ENCODE assay signal across 8 mouse cellular contexts in genomic region chrX:23692722-23693442, GRCm38 (mm10). TPM values are rescaled to one million over a fixed set of nuclear protein-coding genes. Genes with fewer than 3 reads are reported as not detected.
DNase-seq lines count a peak whose midpoint lies in the region; ATAC-seq lines count a peak whose summit lies in the region.

Gene Wdr44 (plus strand): TSS chrX:23693051.

- no peaks in the 10 kb centered on the region for H3K27me3 ChIP-seq in hindbrain, embryonic 11.5 days (ENCODE audit: control insufficient read depth, insufficient read depth, low read length)

- H3K4me1 ChIP-seq in hindbrain, embryonic 11.5 days (replicated peaks; ENCODE audit: control insufficient read depth, insufficient read depth, low read length) = no peaks in the 10 kb centered on the region

- DNase-seq in Muller cell, postnatal 12 days (ENCODE audit: inconsistent ontology term) = peak; percentile 96
- peak; percentile 94 for DNase-seq in cerebellum, adult 9-11 months
- DNase-seq in frontal cortex, adult 2 months (ENCODE audit: extremely low spot score in 1 of 2, low spot score in 1 of 2) = peak; percentile 88 to 94
- DNase-seq in hindbrain, embryonic 11.5 days (ENCODE audit: low spot score) = peak; percentile 87
- peak; percentile 87 to 93 for DNase-seq in layer of hippocampus, postnatal 10 days (ENCODE audit: low spot score in 2 of 2)
- peak; percentile 96 for DNase-seq in lung, postnatal 10 days
- DNase-seq in ovary, postnatal 36 days (ENCODE audit: low spot score) = peak; percentile 93
- DNase-seq in thymus, postnatal 25 days = peak; percentile 95

- peak within 1 kb of the TSS; percentile 50 for H3K4me3 ChIP-seq in hindbrain, embryonic 11.5 days (ENCODE audit: low read depth, low read length)

- ATAC-seq in hindbrain, embryonic 11.5 days (ENCODE audit: low FRiP score) = peak; percentile 100

- H3K4me2 ChIP-seq in hindbrain, embryonic 11.5 days (replicated peaks; ENCODE audit: low read depth, low read length) = peak within 1 kb of the TSS; percentile 45

- 8% methylated on average over 51 of the region's 51 CpGs for WGBS in hindbrain, embryonic 11.5 days

- no peaks in the 10 kb centered on the region for H3K9me3 ChIP-seq in hindbrain, embryonic 11.5 days (ENCODE audit: control insufficient read depth, low read length)

- peak within 1 kb of the TSS; percentile 59 for H3K9ac ChIP-seq in hindbrain, embryonic 11.5 days (ENCODE audit: low read depth, low read length)

- no peaks in the 10 kb centered on the region for H3K36me3 ChIP-seq in hindbrain, embryonic 11.5 days (ENCODE audit: control insufficient read depth, insufficient read depth, low read length)

- peak within 1 kb of the TSS; percentile 47; the same call in 1 of the 2 replicates for H3K27ac ChIP-seq in hindbrain, embryonic 11.5 days (ENCODE audit: low read depth, low read length)

RNA-seq across cellular contexts. Expression of gene Wdr44, which starts in this region (rescaled TPM):
- polyA plus RNA-seq in frontal cortex, adult 2 months (2012; rRNA removed) = 8.5 and 10.1 TPM in 2 replicates
- polyA plus RNA-seq in hindbrain, embryonic 11.5 days (2014; fragmentation: Nextera tagmentation; extraction: Ambion mirVana) = 6.4 and 10.7 TPM in 2 replicates
- total RNA-seq in layer of hippocampus, postnatal 10 days (2021) = 10 to 100 TPM; 20.2 to 22.4 TPM

Comparison
In these comparisons a context has a peak if more than half of its experiments do, and no peak if none do; other contexts are left out.
1. Peak in every context shown above with its lines: DNase-seq, ATAC-seq, H3K4me3 ChIP-seq and H3K27ac ChIP-seq.